Mouse (Mus musculus): ENCODE measurements around the gene Btd.

GRCm38 (mm10) chr14:31715669-31716068, 74.8 kb downstream of the Btd start:
- TF ChIP-seq TCF3 (IDR thresholded peaks at IDR 0.05; ENCODE audit: insufficient read length, low read depth), result no peak
- TF ChIP-seq POLR2A (IDR thresholded peaks at IDR 0.05; ENCODE audit: insufficient read length, low read depth), result no peak
- TF ChIP-seq MYOD1 (IDR thresholded peaks at IDR 0.05; ENCODE audit: control insufficient read depth in 1 of 3, insufficient read length in 2 of 3, low read depth in 2 of 3), result no peak
- TF ChIP-seq CEBPB (IDR thresholded peaks at IDR 0.05; ENCODE audit: insufficient read depth, poor library complexity, severe bottlenecking), result no peak
- no peak for TF ChIP-seq E2F4 (IDR thresholded peaks at IDR 0.05; ENCODE audit: insufficient read depth)
- no peak for TF ChIP-seq MAX (IDR thresholded peaks at IDR 0.05; ENCODE audit: low read depth)

Data from myocyte (in vitro differentiated cells).